Mouse (Mus musculus) mesoderm, embryonic 11.5 days (tissue): ENCODE measurements around the gene Rps17.

Experiments
- DNase-seq: peaks from one replicate; pipeline ENCODE4 v3.0.0-alpha.2; 2012; ENCODE audit warnings: low read depth, low spot score

Gene Rps17

GRCm38 (mm10) chr7:81344544-81345446, at the start of gene Rps17:
TSS of gene Rps17 (minus strand) at chr7:81345254.
- peak; percentile 96 for DNase-seq

GRCm38 (mm10) chr7:81379363-81379762, 34.3 kb upstream of the Rps17 start:
- no peak for DNase-seq

GRCm38 (mm10) chr7:81372337-81372920, 27.4 kb upstream of the Rps17 start:
- peak; percentile 68 for DNase-seq

GRCm38 (mm10) chr7:81371811-81372210, 26.8 kb upstream of the Rps17 start:
- no peak for DNase-seq

- DNase-seq = no peak
These were observed 24.7 kb upstream of the Rps17 start for GRCm38 (mm10) chr7:81369724-81370123.

- no peak for DNase-seq
These were observed 22.9 kb upstream of the Rps17 start for GRCm38 (mm10) chr7:81367946-81368345.

- no peak for DNase-seq
These were observed 11.9 kb upstream of the Rps17 start for GRCm38 (mm10) chr7:81356975-81357374.

GRCm38 (mm10) chr7:81356360-81356759, 11.3 kb upstream of the Rps17 start:
- DNase-seq = no peak

- no peak for DNase-seq
These were observed 10.7 kb upstream of the Rps17 start for GRCm38 (mm10) chr7:81355746-81356145.

GRCm38 (mm10) chr7:81351826-81352225, 6.8 kb upstream of the Rps17 start:
- no peak for DNase-seq

- DNase-seq = no peak
These were observed 3.2 kb upstream of the Rps17 start for GRCm38 (mm10) chr7:81348206-81348605.

- DNase-seq = no peak
These were observed 555 bp upstream of the Rps17 start for GRCm38 (mm10) chr7:81345447-81346170.

GRCm38 (mm10) chr7:81343831-81344230, 1.2 kb downstream of the Rps17 start:
- DNase-seq = no peak

GRCm38 (mm10) chr7:81343316-81343715, 1.7 kb downstream of the Rps17 start:
- DNase-seq = no peak

GRCm38 (mm10) chr7:81342356-81343094, 2.5 kb downstream of the Rps17 start:
- DNase-seq = no peak

- peak; percentile 39 for DNase-seq
These were observed 3.5 kb downstream of the Rps17 start for GRCm38 (mm10) chr7:81341563-81341962.

- DNase-seq = peak; percentile 72
These were observed 5.3 kb downstream of the Rps17 start for GRCm38 (mm10) chr7:81339783-81340182.

GRCm38 (mm10) chr7:81338522-81338873, 6.6 kb downstream of the Rps17 start:
- DNase-seq = no peak

GRCm38 (mm10) chr7:81337785-81338521, 7.1 kb downstream of the Rps17 start:
- no peak for DNase-seq

GRCm38 (mm10) chr7:81336432-81336786, 8.6 kb downstream of the Rps17 start:
- DNase-seq = peak; percentile 76
